Mouse (Mus musculus) midbrain, embryonic 11.5 days (tissue): ENCODE data around the gene Mcu. TPM values are rescaled to one million over a fixed set of nuclear protein-coding genes. Genes with fewer than 3 reads are reported as not detected.

Source experiments
- ATAC-seq: fragments of 200-750 bp; cut with Nextera tagmentation; 2 replicates; pipeline ENCODE4 v1.8.0; 2017; ENCODE audit warnings: moderate TSS enrichment, moderate library complexity; ENCODE audit not compliant: low FRiP score
- DNase-seq: peaks from one replicate; pipeline ENCODE4 v3.0.0; 2015; ENCODE audit warnings: low spot score; ENCODE audit errors: missing footprints
- H3K27ac ChIP-seq: fragments of 300-500 bp; sonication (generic); 2 replicates; pipeline ENCODE4 v1.5.1; 2014; ENCODE audit warnings: low read depth, low read length
- H3K27me3 ChIP-seq: fragments of 300-500 bp; sonication (generic); 2 replicates; pipeline ENCODE4 v1.6.1; 2014; ENCODE audit warnings: mild to moderate bottlenecking, low read length, moderate library complexity, mixed read lengths; ENCODE audit not compliant: control insufficient read depth, insufficient read depth
- H3K36me3 ChIP-seq: fragments of 300-500 bp; sonication (generic); 2 replicates; pipeline ENCODE4 v1.6.1; 2014; ENCODE audit warnings: mild to moderate bottlenecking, low read length, moderate library complexity, mixed read lengths; ENCODE audit not compliant: control insufficient read depth, insufficient read depth
- H3K4me1 ChIP-seq: fragments of 300-500 bp; sonication (generic); 2 replicates; pipeline ENCODE4 v1.6.1; 2014; ENCODE audit warnings: low read length; ENCODE audit not compliant: control insufficient read depth, insufficient read depth
- H3K4me2 ChIP-seq: fragments of 300-500 bp; sonication (generic); 2 replicates; pipeline ENCODE4 v1.6.1; 2014; ENCODE audit warnings: mild to moderate bottlenecking, moderate library complexity
- H3K4me3 ChIP-seq: fragments of 300-500 bp; sonication (generic); 2 replicates; pipeline ENCODE4 v1.5.1; 2014; ENCODE audit warnings: low read depth, low read length
- H3K9ac ChIP-seq: fragments of 300-500 bp; sonication (generic); 2 replicates; pipeline ENCODE4 v1.6.1; 2014; ENCODE audit warnings: low read length
- H3K9me3 ChIP-seq: fragments of 300-500 bp; sonication (generic); 2 replicates; pipeline ENCODE4 v1.6.1; 2016; ENCODE audit warnings: low read length; ENCODE audit not compliant: control insufficient read depth
- WGBS: fragments of 180-500 bp; shearing (Covaris S2); extraction: QIAGEN DNeasy Blood & Tissue Kit; methylation state at CpG from one replicate; pipeline ENCODE4 v1.1.7; 2014; 5-methylcytosine and 5-hydroxymethylcytosine counted together
- polyA plus RNA-seq: library from polyadenylated mRNA; unstranded; fragments of >200 nt; fragmentation: Nextera tagmentation; extraction: Ambion mirVana; gene quantifications from 2 replicates; pipeline ENCODE4 v1.2.1, GENCODE M21; 2014

The Mcu gene
- polyA plus RNA-seq, 1 experiment from 2014 or later = 17.7 TPM

DNA sequence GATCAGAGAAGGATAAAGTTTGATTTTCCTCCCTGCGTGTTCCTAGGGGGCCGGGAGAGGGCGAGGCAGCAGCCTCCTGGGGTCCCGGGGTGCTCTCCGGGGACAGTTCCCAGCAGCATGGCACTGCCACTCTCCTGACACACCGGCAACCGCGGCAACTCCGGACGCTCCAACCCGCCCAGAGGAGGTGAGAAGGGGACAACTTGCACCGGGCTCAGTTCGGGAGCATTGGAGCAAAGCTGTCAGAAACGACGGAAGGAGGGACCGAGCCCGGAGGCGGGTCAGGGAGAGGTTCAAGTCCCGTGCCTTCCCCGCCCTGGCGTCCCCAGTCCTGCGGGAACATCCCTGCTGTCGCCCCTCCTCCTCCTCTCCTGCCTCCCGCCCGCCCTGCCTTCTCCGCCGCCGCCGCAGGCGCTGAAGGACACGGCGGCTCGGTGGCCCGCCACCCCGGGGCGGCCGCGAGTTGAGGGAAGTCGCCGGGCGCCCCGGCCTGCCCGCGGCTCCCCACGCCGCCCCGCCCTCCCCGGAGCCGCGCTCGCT lies 441 bp downstream of the Mcu start, which contains the start of gene Gm10322:
Gene Gm10322 (plus strand): TSS at position 83 of the 540 bp plus-strand sequence.
- DNase-seq (peak; percentile 96), ATAC-seq (peak; percentile 88)
- Histone ChIP-seq H3K27me3 (no peaks in the 10 kb centered on the region), H3K4me3 (peak within 1 kb of the TSS; percentile 59), H3K4me2 (peak within 1 kb of the TSS; percentile 83), H3K9me3 (no peaks in the 10 kb centered on the region), H3K4me1 (peaks cover 6% of the 10 kb centered on the region; the same call in 1 of the 2 replicates), H3K27ac (peak within 1 kb of the TSS; percentile 1; the same call in 1 of the 2 replicates), H3K9ac (peak within 1 kb of the TSS; percentile 81), H3K36me3 (no peaks in the 10 kb centered on the region)
- WGBS = under 1% methylated on average over 43 of the region's 51 CpGs

DNA sequence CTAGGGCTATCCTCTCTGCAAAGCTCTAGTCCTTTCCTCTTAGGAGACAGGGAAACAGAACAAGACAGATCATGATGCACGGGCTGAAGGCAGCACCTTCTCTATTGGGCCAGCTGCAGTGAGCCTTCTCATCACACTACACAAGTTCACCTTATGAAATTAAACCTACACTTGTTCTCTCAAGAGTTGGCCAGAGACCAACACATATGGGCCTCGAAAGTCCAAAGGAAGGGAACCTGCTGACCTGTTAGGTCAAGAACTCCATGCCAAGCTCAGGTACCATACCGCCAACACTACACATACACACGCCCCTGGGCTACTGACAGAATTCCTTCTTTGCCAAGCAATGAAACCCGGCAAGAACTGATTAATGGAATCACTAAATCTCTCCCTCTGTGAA lies 1.1 kb downstream of the Mcu start:
- Histone ChIP-seq H3K4me1 (peaks cover 6% of the 10 kb centered on the region; the same call in 1 of the 2 replicates), H3K4me2 (peak overlapping the region; percentile 83), H3K27ac (no peak overlapping the region), H3K4me3 (peak overlapping the region; percentile 59), H3K9ac (no peak overlapping the region), H3K27me3 (no peaks in the 10 kb centered on the region), H3K36me3 (no peaks in the 10 kb centered on the region), H3K9me3 (no peaks in the 10 kb centered on the region)
- ATAC-seq (no peak), DNase-seq (no peak)
- WGBS = 37% methylated on average over 5 of the region's 5 CpGs

DNA sequence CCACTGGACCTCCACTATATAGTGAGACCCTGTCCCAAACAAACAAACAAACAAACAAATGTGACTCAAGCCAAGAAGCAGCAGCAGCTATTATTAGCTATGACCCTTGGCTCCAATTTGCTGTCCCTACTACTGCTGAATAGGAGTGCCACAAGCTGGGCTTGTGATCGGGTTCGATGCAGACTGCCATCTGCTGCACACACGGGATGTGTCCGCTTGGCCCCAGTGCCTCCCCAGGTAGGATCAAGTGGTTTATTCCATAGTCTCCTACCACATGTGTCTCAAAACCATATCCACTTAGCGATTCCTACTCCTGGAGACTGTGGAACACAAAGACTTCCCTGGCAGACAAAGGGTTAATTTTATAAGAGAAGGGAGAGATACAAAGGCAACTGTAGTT lies 2.4 kb downstream of the Mcu start:
- Histone ChIP-seq H3K4me1 (peaks cover 6% of the 10 kb centered on the region; the same call in 1 of the 2 replicates), H3K27me3 (no peaks in the 10 kb centered on the region), H3K36me3 (no peaks in the 10 kb centered on the region), H3K9ac (no peak overlapping the region), H3K27ac (no peak overlapping the region), H3K4me3 (no peak overlapping the region), H3K4me2 (no peak overlapping the region), H3K9me3 (no peaks in the 10 kb centered on the region)
- ATAC-seq = no peak
- WGBS = 80% methylated on average over 5 of the region's 5 CpGs
- DNase-seq = no peak

DNA sequence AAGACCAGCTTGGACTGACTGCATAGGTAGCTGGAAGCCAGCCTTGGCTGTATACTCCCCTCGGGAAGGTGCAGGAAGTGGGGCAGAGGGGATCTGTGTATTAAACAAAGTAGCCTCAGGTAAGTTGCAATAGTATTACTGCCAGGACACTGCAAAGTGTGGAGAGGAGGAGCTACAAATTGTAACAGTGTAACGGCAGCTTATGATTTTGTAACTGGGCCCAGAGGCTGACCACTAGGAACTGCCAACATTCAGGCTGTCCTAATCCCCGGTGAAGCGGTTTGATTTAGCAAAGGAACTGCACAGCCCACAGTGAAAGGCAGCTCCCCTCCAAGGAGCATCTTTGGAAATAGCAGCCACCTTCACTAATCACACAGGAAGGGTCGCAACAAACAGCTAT lies 3.2 kb downstream of the Mcu start:
- no peaks in the 10 kb centered on the region for H3K36me3 ChIP-seq
- H3K9me3 ChIP-seq = no peaks in the 10 kb centered on the region
- WGBS = 68% methylated on average over 5 of the region's 5 CpGs
- no peak overlapping the region for H3K4me3 ChIP-seq
- no peak for DNase-seq
- no peaks in the 10 kb centered on the region for H3K27me3 ChIP-seq
- no peak overlapping the region for H3K9ac ChIP-seq
- peaks cover 6% of the 10 kb centered on the region; the same call in 1 of the 2 replicates for H3K4me1 ChIP-seq
- no peak overlapping the region for H3K4me2 ChIP-seq
- no peak for ATAC-seq
- H3K27ac ChIP-seq = no peak overlapping the region

DNA sequence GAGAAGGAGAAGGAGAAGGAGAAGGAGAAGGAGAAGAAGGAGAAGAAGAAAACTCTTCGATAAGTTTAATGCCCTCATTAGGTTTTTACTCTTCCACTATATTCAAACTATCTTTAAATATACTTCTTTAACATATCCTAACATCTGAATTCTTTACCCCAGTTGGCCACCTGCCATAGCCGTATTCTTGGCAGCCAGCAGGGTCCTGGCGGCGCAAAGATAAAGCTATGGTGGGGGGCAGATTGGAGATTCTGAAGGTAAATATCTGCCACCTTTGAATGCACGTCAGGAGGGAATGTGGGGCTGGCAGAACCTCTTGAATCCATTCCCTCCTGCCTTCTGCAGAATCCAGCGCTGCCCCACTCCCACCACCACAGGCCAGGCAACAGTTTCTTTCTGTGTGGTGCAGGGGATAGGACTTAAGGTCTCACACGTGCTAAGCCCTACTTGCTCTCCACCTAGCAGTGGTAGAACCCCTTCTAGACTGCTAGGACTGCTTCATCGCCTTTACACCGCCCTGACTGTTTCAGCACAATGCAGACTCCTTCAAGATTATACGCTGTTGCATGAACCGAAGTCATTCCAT lies 11.5 kb downstream of the Mcu start:
- H3K4me2 ChIP-seq = no peak overlapping the region
- no peak for ATAC-seq
- DNase-seq = no peak
- H3K4me1 ChIP-seq = no peaks in the 10 kb centered on the region
- H3K4me3 ChIP-seq = no peak overlapping the region
- WGBS = 81% methylated on average over 11 of the region's 11 CpGs
- H3K9me3 ChIP-seq = no peaks in the 10 kb centered on the region
- H3K27me3 ChIP-seq = no peaks in the 10 kb centered on the region
- H3K27ac ChIP-seq = no peak overlapping the region
- no peak overlapping the region for H3K9ac ChIP-seq
- H3K36me3 ChIP-seq = no peaks in the 10 kb centered on the region

DNA sequence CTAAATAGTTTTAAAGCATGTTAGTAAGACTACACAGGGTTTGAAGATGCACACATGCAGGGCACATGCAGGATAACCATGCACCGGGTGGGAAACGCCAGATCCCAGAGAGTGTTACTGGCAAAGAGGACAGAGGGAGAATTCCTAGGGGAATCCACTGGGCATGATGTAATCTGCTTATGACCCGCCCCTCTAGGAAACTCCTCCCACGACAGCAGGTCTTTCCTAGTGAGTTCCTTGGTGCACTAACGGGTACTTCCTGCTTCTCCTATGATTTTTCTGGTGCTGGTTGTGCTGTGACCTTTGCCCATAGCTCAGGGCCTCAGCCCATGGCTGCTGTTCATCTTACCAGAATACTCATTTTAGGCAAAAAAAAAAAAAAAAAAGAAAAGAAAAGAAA lies 12.6 kb downstream of the Mcu start:
- Histone ChIP-seq H3K9ac (no peak overlapping the region), H3K27ac (no peak overlapping the region), H3K4me2 (no peak overlapping the region), H3K36me3 (no peaks in the 10 kb centered on the region), H3K4me3 (no peak overlapping the region), H3K27me3 (no peaks in the 10 kb centered on the region), H3K9me3 (no peaks in the 10 kb centered on the region), H3K4me1 (no peaks in the 10 kb centered on the region)
- DNase-seq = no peak
- WGBS = 53% methylated on average over 5 of the region's 5 CpGs
- no peak for ATAC-seq

DNA sequence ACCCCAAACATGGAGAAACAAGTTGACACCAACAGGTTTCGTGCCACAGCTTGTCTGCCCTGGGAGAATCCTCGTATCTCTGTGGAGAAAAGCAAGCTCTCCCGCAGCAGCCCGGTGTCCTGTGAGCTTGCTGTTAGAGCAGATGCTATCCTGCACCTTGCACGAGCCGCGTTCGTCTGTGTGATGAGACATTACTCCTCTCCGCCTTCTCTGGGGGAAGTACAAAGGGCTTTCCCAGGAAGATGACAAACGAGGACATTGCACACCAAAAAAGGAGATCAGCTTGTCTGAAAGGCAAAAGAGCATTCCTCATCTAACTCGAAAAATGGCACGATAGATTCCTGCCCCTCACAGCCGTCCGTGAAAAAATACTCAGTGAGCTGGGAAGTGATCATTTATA lies 13.6 kb downstream of the Mcu start:
- H3K9me3 ChIP-seq = no peaks in the 10 kb centered on the region
- 85% methylated on average over 14 of the region's 14 CpGs for WGBS
- ATAC-seq (no peak), DNase-seq (no peak)
- H3K4me2 ChIP-seq = no peak overlapping the region
- H3K9ac ChIP-seq = no peak overlapping the region
- no peaks in the 10 kb centered on the region for H3K36me3 ChIP-seq
- no peak overlapping the region for H3K27ac ChIP-seq
- H3K4me3 ChIP-seq = no peak overlapping the region
- H3K27me3 ChIP-seq = no peaks in the 10 kb centered on the region
- no peaks in the 10 kb centered on the region for H3K4me1 ChIP-seq

DNA sequence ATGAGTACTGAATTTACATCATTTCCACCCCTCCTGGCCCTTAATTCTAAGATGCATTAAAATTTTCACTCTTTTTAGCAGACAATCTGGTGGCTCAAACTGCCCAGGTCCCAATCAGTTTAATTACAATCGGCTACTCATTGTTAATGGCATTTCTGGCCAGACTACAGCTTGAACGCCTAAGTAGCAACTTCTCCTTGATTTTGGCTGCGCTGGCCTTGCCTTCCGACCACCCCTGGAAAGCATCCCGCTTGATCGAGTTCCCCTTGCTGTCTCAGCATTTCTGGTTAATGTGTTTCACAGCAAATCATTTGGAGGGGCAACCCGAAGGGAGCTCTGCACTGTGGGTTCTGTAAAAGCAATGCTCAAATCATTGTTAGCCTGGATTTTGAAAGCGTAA lies 14.4 kb downstream of the Mcu start:
- Histone ChIP-seq H3K9me3 (no peaks in the 10 kb centered on the region), H3K4me2 (no peak overlapping the region), H3K9ac (no peak overlapping the region), H3K36me3 (no peaks in the 10 kb centered on the region), H3K4me3 (no peak overlapping the region), H3K27ac (no peak overlapping the region), H3K4me1 (no peaks in the 10 kb centered on the region), H3K27me3 (no peaks in the 10 kb centered on the region)
- DNase-seq (no peak), ATAC-seq (no peak)
- WGBS = 89% methylated on average over 8 of the region's 8 CpGs

DNA sequence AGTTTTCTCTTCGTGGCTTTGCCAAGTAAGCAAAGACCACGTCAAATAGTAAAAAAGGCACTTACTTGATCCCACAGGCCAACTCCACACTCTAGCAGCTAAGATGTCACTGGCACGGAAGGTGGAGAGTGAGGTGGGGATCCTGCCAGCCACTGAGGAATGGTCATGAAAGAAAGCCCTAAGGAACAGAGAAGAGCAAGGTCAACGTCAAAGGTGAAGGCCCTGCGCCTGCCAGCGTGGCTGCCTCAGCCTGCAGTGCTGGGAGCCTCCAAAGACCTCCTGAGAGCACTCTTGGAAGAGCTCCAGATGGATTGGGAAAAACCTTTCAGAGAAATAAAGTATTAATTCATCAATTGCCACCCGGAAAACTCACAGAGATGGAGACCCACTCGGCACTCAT lies 16.0 kb downstream of the Mcu start:
- no peaks in the 10 kb centered on the region for H3K36me3 ChIP-seq
- H3K4me1 ChIP-seq = no peaks in the 10 kb centered on the region
- DNase-seq = no peak
- no peak overlapping the region for H3K4me2 ChIP-seq
- H3K9me3 ChIP-seq = no peaks in the 10 kb centered on the region
- H3K4me3 ChIP-seq = no peak overlapping the region
- ATAC-seq = no peak
- no peak overlapping the region for H3K9ac ChIP-seq
- no peaks in the 10 kb centered on the region for H3K27me3 ChIP-seq
- WGBS = 93% methylated on average over 8 of the region's 8 CpGs
- no peak overlapping the region for H3K27ac ChIP-seq
